Mouse (Mus musculus) liver, adult 2 months (tissue): ENCODE measurements around the gene Ing4. TPM values are rescaled to one million over a fixed set of nuclear protein-coding genes. Genes with fewer than 3 reads are reported as not detected.

Source experiments
- DNase-seq: peaks from one replicate; pipeline ENCODE4 v3.0.0-alpha.2; 2011; ENCODE audit warnings: low read depth, low spot score; ENCODE audit errors: extremely low read depth
- H3K27ac ChIP-seq: fragments of 200-500 bp; replicated peaks from 2 replicates; pipeline ENCODE4 v1.5.1; 2012; ENCODE audit warnings: low read depth, mild to moderate bottlenecking, control low read depth, inconsistent platforms, low read length; ENCODE audit not compliant: insufficient read depth
- H3K27me3 ChIP-seq: fragments of 200-500 bp; 2 replicates; pipeline ENCODE4 v1.6.1; 2012; ENCODE audit warnings: mild to moderate bottlenecking, moderate library complexity, low read length, inconsistent platforms; ENCODE audit not compliant: control insufficient read depth, insufficient read depth
- H3K36me3 ChIP-seq: fragments of 200-500 bp; 2 replicates; pipeline ENCODE4 v1.6.1; 2012; ENCODE audit warnings: low read length, inconsistent platforms; ENCODE audit not compliant: control insufficient read depth, insufficient read depth
- H3K4me1 ChIP-seq: fragments of 200-500 bp; 2 replicates; pipeline ENCODE4 v1.6.1; 2011; ENCODE audit warnings: low read length; ENCODE audit not compliant: control insufficient read depth, insufficient read depth
- H3K4me3 ChIP-seq: fragments of 200-500 bp; 2 replicates; pipeline ENCODE4 v1.5.1; 2011; ENCODE audit warnings: low read depth, mild to moderate bottlenecking, control low read depth, low read length, moderate library complexity; ENCODE audit not compliant: insufficient read depth
- H3K79me2 ChIP-seq: fragments of 200-500 bp; 2 replicates; pipeline ENCODE4 v1.6.1; 2012; ENCODE audit warnings: inconsistent platforms, mild to moderate bottlenecking, low read length, moderate library complexity; ENCODE audit not compliant: control insufficient read depth, insufficient read depth
- H3K9ac ChIP-seq: fragments of 200-500 bp; 2 replicates; pipeline ENCODE4 v1.6.1; 2012; ENCODE audit warnings: low read depth, mild to moderate bottlenecking, control low read depth, inconsistent platforms, low read length
- CTCF ChIP-seq: fragments of 200-500 bp; IDR thresholded peaks from 2 replicates; pipeline ENCODE4 v1.5.1; 2011; ENCODE audit warnings: low read depth, low read length, control low read depth
- POLR2A ChIP-seq: fragments of 200-500 bp; IDR thresholded peaks from 2 replicates; pipeline ENCODE4 v1.6.1; 2011; ENCODE audit warnings: low read length, control low read depth; ENCODE audit not compliant: insufficient read depth; ENCODE audit errors: extremely low read depth
- WGBS: fragments of 180-500 bp; shearing (Covaris S2); methylation state at CpG from one replicate; pipeline ENCODE4 v1.1.7; 2018; 5-methylcytosine and 5-hydroxymethylcytosine counted together
- polyA plus RNA-seq: library from polyadenylated mRNA; depleted of rRNA; stranded (reverse); fragments of >200 nt; gene quantifications from 2 replicates; pipeline ENCODE4 v1.2.3, GENCODE M21; 2012
- total RNA-seq: library from RNA; depleted of rRNA; stranded (reverse); fragments of >200 nt; gene quantifications from 2 replicates; pipeline ENCODE4 v1.2.3, GENCODE M21; 2014

The Ing4 gene
- total and polyA plus RNA-seq, 2 experiments = 16.3 to 27.0 TPM

DNA sequence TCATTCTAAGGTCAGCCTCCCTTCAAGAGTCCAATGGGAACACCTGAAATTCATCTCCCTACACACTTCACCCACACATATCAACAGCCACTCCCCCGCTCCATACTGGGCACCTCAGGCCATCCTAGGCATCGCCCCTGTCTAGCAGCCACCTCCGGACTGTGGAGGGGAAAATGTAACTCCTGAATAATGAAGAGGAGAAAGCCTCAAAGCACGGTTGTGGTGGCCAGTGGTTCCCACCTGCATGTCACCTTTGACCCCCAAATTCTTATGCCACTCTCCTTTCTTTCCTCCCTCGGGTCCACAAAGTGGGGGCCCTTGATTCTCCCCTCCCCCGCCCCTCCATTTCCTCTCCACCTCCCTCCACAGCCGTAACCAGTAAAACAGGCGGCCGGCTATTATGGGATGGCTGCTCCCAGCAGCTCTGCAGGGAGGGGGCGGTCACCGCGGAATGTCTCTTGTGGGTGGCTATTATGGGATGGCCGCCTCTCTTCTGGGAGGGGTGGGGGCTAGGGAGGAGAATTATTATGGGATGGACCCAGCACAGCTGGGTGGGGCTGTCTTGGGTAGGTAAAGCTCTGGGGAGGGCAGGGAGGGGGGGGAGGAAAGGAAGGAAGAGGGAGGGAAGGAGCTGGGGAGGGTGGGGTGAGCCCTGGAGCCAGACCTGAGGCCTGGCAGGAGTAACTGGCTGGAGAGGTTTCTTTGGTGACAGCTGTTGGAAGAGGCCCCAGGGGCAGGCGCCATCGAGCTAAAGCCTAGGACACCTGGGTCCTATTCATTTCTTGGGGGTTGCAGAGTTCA is 50.2 kb downstream of the Ing4 start:
- Histone ChIP-seq H3K79me2 (no peaks in the 10 kb centered on the region), H3K36me3 (no peaks in the 10 kb centered on the region), H3K9ac (peak overlapping the region; percentile 51), H3K4me3 (peak overlapping the region; percentile 34; the same call in 1 of the 2 replicates), H3K27me3 (no peaks in the 10 kb centered on the region), H3K27ac (peak overlapping the region; percentile 62), H3K4me1 (peaks cover 16% of the 10 kb centered on the region)
- DNase-seq = no peak
- WGBS = 36% methylated on average over 15 of the region's 15 CpGs
- TF ChIP-seq POLR2A = no peak
- no peak for TF ChIP-seq CTCF

DNA sequence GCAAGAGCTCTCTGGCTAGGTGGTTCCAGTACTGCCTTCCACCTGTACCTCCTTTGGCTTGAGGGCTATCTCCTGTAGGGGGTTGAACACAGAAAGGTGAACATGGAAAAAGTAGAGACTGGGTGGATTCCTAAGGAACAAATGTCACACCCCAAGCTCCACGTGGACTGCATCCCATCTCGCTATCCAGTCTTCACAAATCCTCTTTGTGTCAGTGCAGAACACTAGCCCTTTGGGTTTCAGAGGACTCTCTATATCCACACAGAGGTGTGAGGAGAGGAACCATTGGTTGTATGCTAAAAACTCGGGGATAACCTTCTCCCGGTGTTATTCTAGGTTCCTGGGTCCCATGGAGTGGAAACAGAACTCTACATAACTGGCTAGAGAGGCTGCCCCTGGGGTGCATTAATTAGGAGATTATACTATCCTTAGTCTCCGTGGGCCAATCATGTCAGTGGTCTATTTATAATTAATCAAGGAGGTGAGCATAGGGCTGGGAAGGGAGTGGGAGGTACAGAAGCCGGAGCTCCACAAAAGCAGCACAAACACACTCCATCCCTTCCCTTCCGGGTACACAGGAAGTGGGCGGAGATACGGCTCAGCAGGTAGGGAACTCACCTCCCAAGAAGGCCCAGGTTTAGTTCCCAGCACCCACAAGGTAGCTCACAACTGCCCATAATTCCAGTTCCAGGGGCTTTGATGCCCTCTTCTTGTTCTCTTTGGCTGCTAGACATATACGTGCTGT is 51.0 kb downstream of the Ing4 start:
- H3K4me3 ChIP-seq = no peak overlapping the region
- DNase-seq = no peak
- H3K9ac ChIP-seq = no peak overlapping the region

DNA sequence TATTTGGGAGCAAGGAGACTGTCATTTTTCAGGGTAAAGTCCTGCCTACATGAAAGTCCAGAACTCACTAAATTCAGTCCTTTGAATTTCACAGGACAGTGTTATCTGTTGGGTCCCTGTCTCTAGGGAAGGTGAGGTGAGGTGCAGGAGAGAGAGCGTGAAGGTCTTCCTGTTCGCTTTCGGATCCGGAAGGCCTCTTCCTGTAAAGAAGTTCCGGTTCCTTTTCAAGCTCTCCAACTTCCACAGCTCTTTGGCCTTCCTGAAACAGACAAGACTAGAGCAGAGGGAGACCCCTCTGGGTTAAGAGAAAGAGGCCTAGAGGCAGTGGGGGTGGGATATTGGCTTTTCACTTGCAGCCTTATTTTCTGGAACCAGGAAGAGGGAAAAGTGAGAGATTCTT is 52.8 kb downstream of the Ing4 start:
- no peak overlapping the region for H3K27ac ChIP-seq
- H3K36me3 ChIP-seq = no peaks in the 10 kb centered on the region

More for the DNA sequence above, 51.0 kb downstream of the Ing4 start:
- peaks cover 16% of the 10 kb centered on the region for H3K4me1 ChIP-seq
- no peaks in the 10 kb centered on the region for H3K36me3 ChIP-seq
- TF ChIP-seq CTCF = no peak
- TF ChIP-seq POLR2A = no peak
- H3K27me3 ChIP-seq = no peaks in the 10 kb centered on the region
- H3K79me2 ChIP-seq = no peaks in the 10 kb centered on the region
- 0 out of 2 replicates have a peak overlapping the region, but pooled peaks have one; percentile 10 for H3K27ac ChIP-seq
- 81% methylated on average over 10 of the region's 10 CpGs for WGBS

DNA sequence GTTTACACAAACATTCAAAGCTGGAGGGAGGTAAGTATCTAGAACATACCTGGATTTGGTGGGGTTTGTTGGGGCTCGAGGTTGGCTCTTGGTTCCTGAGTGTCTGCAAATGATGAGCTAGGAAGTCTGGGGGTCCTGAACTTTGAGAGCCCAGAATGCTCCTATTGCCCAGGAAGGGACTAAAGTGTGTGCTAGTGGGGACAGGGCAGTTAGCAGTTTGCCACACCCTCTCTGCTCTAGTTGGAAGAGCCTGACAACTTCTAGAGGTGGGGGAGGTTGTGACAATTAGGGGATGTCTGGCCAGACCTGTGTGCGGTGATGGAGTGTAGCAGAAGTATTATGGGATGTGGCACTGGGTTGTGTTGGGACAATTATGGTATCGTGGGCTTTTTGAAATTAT is 55.3 kb downstream of the Ing4 start:
- H3K9ac ChIP-seq = no peak overlapping the region
- H3K4me1 ChIP-seq = peaks cover 14% of the 10 kb centered on the region
- 61% methylated on average over 3 of the region's 3 CpGs for WGBS
- H3K79me2 ChIP-seq = peaks cover 15% of the 10 kb centered on the region; the same call in 1 of the 2 replicates
- H3K27ac ChIP-seq = no peak overlapping the region
- TF ChIP-seq POLR2A (no peak), CTCF (no peak)
- H3K27me3 ChIP-seq = no peaks in the 10 kb centered on the region
- H3K4me3 ChIP-seq = no peak overlapping the region
- no peaks in the 10 kb centered on the region for H3K36me3 ChIP-seq
- DNase-seq = no peak

More for the DNA sequence above, 52.8 kb downstream of the Ing4 start:
- no peaks in the 10 kb centered on the region for H3K27me3 ChIP-seq
- 73% methylated on average over 5 of the region's 5 CpGs for WGBS
- no peak overlapping the region for H3K9ac ChIP-seq
- H3K4me1 ChIP-seq = peaks cover 16% of the 10 kb centered on the region
- peaks cover 10% of the 10 kb centered on the region; the same call in 1 of the 2 replicates for H3K79me2 ChIP-seq
- DNase-seq = no peak
- TF ChIP-seq POLR2A = no peak
- TF ChIP-seq CTCF = no peak
- H3K4me3 ChIP-seq = no peak overlapping the region

DNA sequence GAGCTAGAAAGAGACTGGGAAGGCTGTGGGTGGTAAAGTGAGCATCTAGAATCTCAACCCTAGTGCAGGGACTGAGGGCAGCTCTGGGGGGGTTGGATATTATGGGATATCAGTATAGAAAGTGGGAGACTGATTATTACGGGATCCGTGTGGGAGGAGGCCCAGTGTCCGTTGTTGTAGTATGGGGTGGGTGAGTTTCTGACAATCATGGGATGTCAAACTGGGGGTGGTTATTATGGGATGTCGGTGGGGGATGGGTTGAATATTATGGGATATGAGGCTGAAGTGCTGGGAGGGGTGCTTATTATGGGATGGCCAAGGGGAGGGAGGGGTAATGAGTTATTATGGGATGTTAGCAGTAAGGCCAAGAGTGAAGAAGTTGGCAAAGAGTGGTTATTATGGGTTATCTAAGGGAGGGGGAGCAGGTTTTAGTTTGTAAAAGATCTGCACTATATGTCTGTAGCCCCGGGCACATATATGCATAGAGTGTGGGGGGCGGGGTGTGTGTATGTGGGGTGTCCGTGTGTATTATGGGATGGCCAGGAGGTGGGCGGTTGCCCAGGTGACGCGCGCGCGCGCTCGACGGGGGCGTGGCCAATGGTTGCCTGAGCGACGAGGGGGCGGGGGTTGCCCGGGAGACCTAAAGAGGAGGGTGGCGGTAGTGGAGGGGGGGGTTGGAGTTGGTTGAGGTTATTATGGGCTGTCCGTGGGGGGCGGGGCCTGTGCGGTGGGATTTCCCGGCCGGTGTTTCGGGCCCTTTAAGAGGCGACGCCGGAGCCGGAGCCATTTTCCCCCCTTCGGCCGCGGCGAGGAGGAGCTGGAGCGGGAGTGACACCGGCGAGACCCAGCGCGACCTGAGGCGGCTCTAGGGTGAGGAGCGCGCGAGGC is 56.1 kb downstream of the Ing4 start, which contains the start of gene Chd4:
Gene Chd4, plus strand, starts transcription at position 591 of the 888 bp plus-strand sequence.
- WGBS = 2% methylated on average over 45 of the region's 45 CpGs
- peak within 1 kb of the TSS; percentile 82 for H3K27ac ChIP-seq
- H3K4me3 ChIP-seq = peak within 1 kb of the TSS; percentile 100
- H3K27me3 ChIP-seq = no peaks in the 10 kb centered on the region
- DNase-seq = peak; percentile 71
- H3K36me3 ChIP-seq = peaks cover 2% of the 10 kb centered on the region; the same call in 1 of the 2 replicates
- peaks cover 14% of the 10 kb centered on the region for H3K4me1 ChIP-seq
- peak within 1 kb of the TSS; percentile 88 for H3K9ac ChIP-seq
- peaks cover 15% of the 10 kb centered on the region; the same call in 1 of the 2 replicates for H3K79me2 ChIP-seq
- TF ChIP-seq POLR2A (peak; percentile 78), CTCF (no peak)
